Mouse (Mus musculus): ENCODE results near the gene Nagk. TPM values are rescaled to one million over a fixed set of nuclear protein-coding genes. Genes with fewer than 3 reads are reported as not detected.
A peak's percentile ranks its signal among the peaks of the same experiment; 100 is the strongest.
"Not testable (repeated sequence)": the region's sequence is repeated elsewhere in the genome, so short reads cannot be mapped to it uniquely, and the experiment has no call there.

The Nagk gene
- polyA plus RNA-seq, 1 experiment from 2014 or later, result 91.3 TPM

GRCm38 (mm10) chr6:83775638-83776293 lies 19.0 kb upstream of the Nagk start, which contains the start of gene Tex261:
TSS of gene Tex261 (minus strand) at chr6:83775813.
- peak; percentile 96 for ATAC-seq (ENCODE audit: low read depth)
- under 1% methylated on average over 45 of the region's 45 CpGs for WGBS

GRCm38 (mm10) chr6:83778306-83778705 lies 16.5 kb upstream of the Nagk start:
- no peak overlapping the region for H3K4me3 ChIP-seq
- 0 out of 2 replicates have a peak overlapping the region, but pooled peaks have one; percentile 17 for H3K9ac ChIP-seq
- peaks cover 28% of the 10 kb centered on the region for H3K4me1 ChIP-seq (replicated peaks)
- no peak overlapping the region for H3K4me2 ChIP-seq
- H3K27me3 ChIP-seq, result no peaks in the 10 kb centered on the region
- no peak overlapping the region for H3K27ac ChIP-seq (replicated peaks)
- H3K9me3 ChIP-seq, result no peaks in the 10 kb centered on the region
- 0 out of 2 replicates have a peak, but pooled peaks cover 3% of the 10 kb centered on the region for H3K36me3 ChIP-seq
- WGBS, result 79% methylated on average over 7 of the region's 7 CpGs
- no peak for ATAC-seq (ENCODE audit: low read depth)

More at GRCm38 (mm10) chr6:83775638-83776293, 19.0 kb upstream of the Nagk start, which contains the start of gene Tex261:
- no peaks in the 10 kb centered on the region for H3K9me3 ChIP-seq
- H3K36me3 ChIP-seq, result peaks cover 23% of the 10 kb centered on the region
- no peaks in the 10 kb centered on the region for H3K27me3 ChIP-seq
- H3K4me3 ChIP-seq, result peak within 1 kb of the TSS; percentile 82
- H3K27ac ChIP-seq (replicated peaks), result peak within 1 kb of the TSS; percentile 90
- peak within 1 kb of the TSS; percentile 95 for H3K9ac ChIP-seq
- peak within 1 kb of the TSS; percentile 86 for H3K4me2 ChIP-seq
- peaks cover 30% of the 10 kb centered on the region for H3K4me1 ChIP-seq (replicated peaks)

DNA sequence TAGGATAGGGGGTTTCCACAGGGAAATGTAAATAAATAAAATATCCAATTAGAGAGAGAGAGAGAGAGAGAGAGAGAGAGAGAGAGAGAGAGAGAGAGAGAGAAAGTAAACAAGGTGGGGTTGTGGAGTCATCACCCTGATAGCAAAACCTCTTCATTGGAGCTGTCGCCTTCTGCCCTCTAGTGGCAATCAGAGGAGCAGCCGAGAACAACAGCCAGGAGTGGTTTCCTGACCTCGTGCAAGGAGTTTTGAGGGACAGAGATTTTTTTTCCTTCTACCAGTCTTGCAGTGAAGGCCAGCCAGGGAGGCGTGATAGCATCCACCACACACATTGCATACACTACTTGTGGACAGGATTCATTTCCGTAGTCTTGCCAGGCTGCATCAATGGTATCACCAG lies 15.8 kb upstream of the Nagk start:
- no peaks in the 10 kb centered on the region for H3K36me3 ChIP-seq
- no peak overlapping the region for H3K27ac ChIP-seq (replicated peaks)
- ATAC-seq (ENCODE audit: low read depth), result no peak
- no peak overlapping the region for H3K9ac ChIP-seq
- H3K4me1 ChIP-seq (replicated peaks), result peaks cover 21% of the 10 kb centered on the region
- no peak overlapping the region for H3K4me2 ChIP-seq
- no peaks in the 10 kb centered on the region for H3K9me3 ChIP-seq
- no peak overlapping the region for H3K4me3 ChIP-seq
- H3K27me3 ChIP-seq, result no peaks in the 10 kb centered on the region
- 5% methylated on average over 5 of the region's 5 CpGs for whole genome bisulfite sequencing

- no peaks in the 10 kb centered on the region for H3K27me3 ChIP-seq
- ATAC-seq (ENCODE audit: low read depth), result no peak
- H3K4me3 ChIP-seq, result no peak overlapping the region
- no peaks in the 10 kb centered on the region for H3K9me3 ChIP-seq
- no peak overlapping the region for H3K4me2 ChIP-seq
- no peak overlapping the region for H3K27ac ChIP-seq (replicated peaks)
- no peaks in the 10 kb centered on the region for H3K36me3 ChIP-seq
- H3K4me1 ChIP-seq (replicated peaks), result peaks cover 4% of the 10 kb centered on the region; the same call in 1 of the 2 replicates
- 78% methylated on average over 3 of the region's 3 CpGs for WGBS
- no peak overlapping the region for H3K9ac ChIP-seq
Measured at GRCm38 (mm10) chr6:83786426-83786825, 8.4 kb upstream of the Nagk start.

DNA sequence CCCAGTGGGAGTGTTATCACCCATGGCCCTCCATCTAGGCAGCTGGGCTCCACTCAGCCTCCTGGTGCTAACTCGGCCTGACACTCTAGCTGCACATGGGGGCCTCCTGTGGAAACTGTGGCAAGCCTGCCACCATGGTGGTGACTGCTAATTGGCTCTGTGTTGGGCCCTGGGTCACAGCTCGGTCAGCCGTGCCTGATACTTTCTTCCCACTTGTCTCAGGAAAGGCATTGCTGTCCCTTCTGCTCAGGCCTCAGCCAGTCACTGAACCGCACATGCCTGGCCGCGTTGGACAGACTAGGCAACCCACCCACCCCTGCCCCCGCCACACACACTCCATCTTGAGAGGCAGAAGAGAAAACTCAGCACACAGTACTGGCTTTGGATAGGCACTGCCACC lies 6.2 kb upstream of the Nagk start:
- ATAC-seq (ENCODE audit: low read depth), result no peak
- WGBS, result 18% methylated on average over 7 of the region's 7 CpGs
- H3K4me3 ChIP-seq, result no peak overlapping the region
- no peaks in the 10 kb centered on the region for H3K9me3 ChIP-seq
- H3K27ac ChIP-seq (replicated peaks), result no peak overlapping the region
- H3K27me3 ChIP-seq, result no peaks in the 10 kb centered on the region
- H3K4me2 ChIP-seq, result no peak overlapping the region
- no peak overlapping the region for H3K9ac ChIP-seq
- peaks cover 4% of the 10 kb centered on the region; the same call in 1 of the 2 replicates for H3K4me1 ChIP-seq (replicated peaks)
- no peaks in the 10 kb centered on the region for H3K36me3 ChIP-seq

DNA sequence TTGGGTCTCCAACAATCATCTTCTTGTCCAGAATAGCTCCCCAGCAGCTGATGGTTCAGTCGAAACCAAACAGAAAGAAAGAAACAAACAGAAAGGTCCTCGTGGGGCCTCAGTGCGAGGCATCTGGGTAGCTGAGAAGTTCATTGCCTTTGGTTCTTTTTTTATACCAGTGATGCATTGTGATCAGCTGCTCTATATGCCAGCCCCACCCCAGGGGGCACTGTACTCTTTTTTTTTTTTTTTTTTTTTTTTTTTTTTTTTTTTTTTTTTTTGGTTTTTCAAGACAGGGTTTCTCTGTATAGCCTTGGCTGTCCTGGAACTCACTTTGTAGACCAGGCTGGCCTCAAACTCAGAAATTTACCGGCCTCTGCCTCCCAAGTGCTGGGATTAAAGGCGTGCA lies 4.2 kb upstream of the Nagk start:
- H3K4me3 ChIP-seq; H3K36me3 ChIP-seq; H3K9ac ChIP-seq; H3K9me3 ChIP-seq; H3K27ac ChIP-seq (replicated peaks); H3K4me2 ChIP-seq; ATAC-seq (ENCODE audit: low read depth); H3K27me3 ChIP-seq: not testable (repeated sequence)
- 75% methylated on average over 5 of the region's 5 CpGs for WGBS
- peaks cover 13% of the 10 kb centered on the region for H3K4me1 ChIP-seq (replicated peaks)

- H3K27me3 ChIP-seq, result no peaks in the 10 kb centered on the region
- H3K9me3 ChIP-seq, result no peaks in the 10 kb centered on the region
- 82% methylated on average over 4 of the region's 4 CpGs for WGBS
- no peaks in the 10 kb centered on the region for H3K36me3 ChIP-seq
- H3K4me3 ChIP-seq, result no peak overlapping the region
- H3K9ac ChIP-seq, result no peak overlapping the region
- H3K4me1 ChIP-seq (replicated peaks), result peaks cover 22% of the 10 kb centered on the region
- H3K4me2 ChIP-seq, result no peak overlapping the region
- H3K27ac ChIP-seq (replicated peaks), result no peak overlapping the region
- no peak for ATAC-seq (ENCODE audit: low read depth)
Measured at GRCm38 (mm10) chr6:83791251-83791890, 3.4 kb upstream of the Nagk start.

DNA sequence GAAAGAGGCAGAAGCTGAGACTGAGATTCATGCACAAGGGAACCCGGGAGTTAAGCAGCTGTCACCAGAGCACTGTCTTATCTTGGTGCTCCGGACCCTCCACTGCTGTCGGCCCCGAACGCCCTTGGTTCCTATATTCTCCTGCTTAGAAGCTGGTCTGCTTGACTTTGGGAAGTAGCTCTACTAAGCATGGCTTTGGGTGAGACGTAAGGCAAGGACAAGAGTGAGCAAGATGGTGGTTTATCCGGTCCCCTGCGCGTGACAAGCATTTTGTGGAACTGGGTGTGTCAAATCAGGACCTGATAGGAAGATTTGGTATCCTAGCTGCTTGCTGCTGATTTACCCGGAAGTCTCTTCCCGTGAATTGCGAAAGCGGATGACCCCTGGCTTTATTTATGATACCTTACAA lies 714 bp downstream of the Nagk start:
- no peaks in the 10 kb centered on the region for H3K27me3 ChIP-seq
- peak overlapping the region; percentile 81 for H3K4me3 ChIP-seq
- peaks cover 21% of the 10 kb centered on the region for H3K4me1 ChIP-seq (replicated peaks)
- H3K9ac ChIP-seq, result peak overlapping the region; percentile 89
- 10% methylated on average over 13 of the region's 13 CpGs for WGBS
- H3K9me3 ChIP-seq, result no peaks in the 10 kb centered on the region
- no peak; the same call in 1 of the 2 replicates for ATAC-seq (ENCODE audit: low read depth)
- peak overlapping the region; percentile 68 for H3K4me2 ChIP-seq
- peaks cover 26% of the 10 kb centered on the region for H3K36me3 ChIP-seq
- peak overlapping the region; percentile 97 for H3K27ac ChIP-seq (replicated peaks)

- WGBS, result 60% methylated on average over 3 of the region's 3 CpGs
- Histone ChIP-seq H3K36me3 (peaks cover 38% of the 10 kb centered on the region), H3K4me1 (replicated peaks) (peaks cover 21% of the 10 kb centered on the region), H3K4me2 (peak overlapping the region; percentile 68; the same call in 1 of the 2 replicates), H3K9ac (no peak overlapping the region), H3K27ac (replicated peaks) (no peak overlapping the region), H3K27me3 (no peaks in the 10 kb centered on the region), H3K9me3 (no peaks in the 10 kb centered on the region), H3K4me3 (no peak overlapping the region)
- no peak for ATAC-seq (ENCODE audit: low read depth)
Measured at GRCm38 (mm10) chr6:83796686-83797085, 1.9 kb downstream of the Nagk start.

DNA sequence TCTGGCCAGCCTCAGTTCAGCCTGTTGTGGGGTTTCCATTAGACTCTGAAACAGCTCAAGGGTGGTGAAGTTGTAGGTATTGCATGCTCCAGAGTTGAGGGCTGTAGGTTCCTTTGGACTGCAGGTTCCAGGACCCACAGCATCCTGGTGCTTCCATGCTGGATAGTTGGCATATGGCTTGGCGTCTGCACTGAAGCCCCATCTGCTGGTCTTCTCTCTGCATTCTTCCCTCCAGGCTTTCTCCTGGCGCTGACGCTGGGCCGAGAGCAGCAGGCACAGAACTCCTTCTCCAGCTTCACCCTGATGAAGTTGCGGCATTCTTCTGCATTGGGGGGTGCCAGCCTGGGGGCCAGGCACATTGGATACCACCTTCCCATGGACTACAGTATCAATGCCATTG lies 7.3 kb downstream of the Nagk start:
- no peaks in the 10 kb centered on the region for H3K9me3 ChIP-seq
- 94% methylated on average over 5 of the region's 5 CpGs for WGBS
- ATAC-seq (ENCODE audit: low read depth), result no peak

DNA sequence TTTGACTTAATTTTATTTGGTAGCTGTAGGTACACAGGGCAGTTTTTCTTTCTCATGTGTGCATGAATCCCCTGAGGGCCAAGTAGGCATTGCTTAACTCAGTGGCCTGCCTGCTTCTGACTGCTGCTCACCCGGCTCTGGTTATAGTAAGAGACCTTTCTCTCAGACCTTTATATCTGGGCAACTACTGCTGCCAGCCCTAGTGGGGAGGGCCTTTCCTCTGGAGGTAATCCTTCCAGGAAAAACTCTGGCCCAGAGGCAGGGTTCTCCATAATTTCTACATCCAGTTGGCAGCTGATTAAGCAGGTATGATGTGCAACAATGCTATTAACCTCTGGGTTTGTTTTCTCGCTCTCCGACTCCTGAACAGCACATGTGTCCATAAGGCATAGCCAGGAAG lies 8.1 kb downstream of the Nagk start:
- Histone ChIP-seq H3K27me3 (no peaks in the 10 kb centered on the region), H3K4me2 (no peak overlapping the region), H3K9me3 (no peaks in the 10 kb centered on the region), H3K36me3 (peaks cover 78% of the 10 kb centered on the region), H3K4me1 (replicated peaks) (no peaks in the 10 kb centered on the region), H3K27ac (replicated peaks) (no peak overlapping the region), H3K9ac (no peak overlapping the region), H3K4me3 (no peak overlapping the region)
- 90% methylated on average over 3 of the region's 3 CpGs for WGBS
- ATAC-seq (ENCODE audit: low read depth), result no peak

More for the DNA sequence above, 7.3 kb downstream of the Nagk start:
- H3K4me1 ChIP-seq (replicated peaks), result no peaks in the 10 kb centered on the region
- no peaks in the 10 kb centered on the region for H3K27me3 ChIP-seq
- H3K27ac ChIP-seq (replicated peaks), result no peak overlapping the region
- H3K9ac ChIP-seq, result no peak overlapping the region
- no peak overlapping the region for H3K4me3 ChIP-seq
- H3K36me3 ChIP-seq, result peaks cover 73% of the 10 kb centered on the region
- no peak overlapping the region for H3K4me2 ChIP-seq

- H3K9ac ChIP-seq, result no peak overlapping the region
- H3K4me2 ChIP-seq, result no peak overlapping the region
- H3K27ac ChIP-seq (replicated peaks), result no peak overlapping the region
- H3K36me3 ChIP-seq, result peaks cover 53% of the 10 kb centered on the region
- H3K4me3 ChIP-seq, result no peak overlapping the region
- H3K9me3 ChIP-seq, result 0 out of 2 replicates have a peak, but pooled peaks cover 12% of the 10 kb centered on the region
- WGBS, result 96% methylated on average over 3 of the region's 3 CpGs
- H3K4me1 ChIP-seq (replicated peaks), result no peaks in the 10 kb centered on the region
- no peak for ATAC-seq (ENCODE audit: low read depth)
- no peaks in the 10 kb centered on the region for H3K27me3 ChIP-seq
Measured at GRCm38 (mm10) chr6:83815801-83816200, 21.0 kb downstream of the Nagk start.

Data from neural tube, embryonic 13.5 days (tissue).